Mouse (Mus musculus) liver, postnatal 0 days (tissue): ENCODE data around the gene Sf3b3. TPM values are rescaled to one million over a fixed set of nuclear protein-coding genes. Genes with fewer than 3 reads are reported as not detected.
A peak's percentile ranks its signal among the peaks of the same experiment; 100 is the strongest.
"Not testable (repeated sequence)": the region's sequence is repeated elsewhere in the genome, so short reads cannot be mapped to it uniquely, and the experiment has no call there.

ENCODE experiments used
- ATAC-seq: fragments of 200-750 bp; cut with Nextera tagmentation; 2 replicates; pipeline ENCODE4 v1.8.0; 2017; ENCODE audit warnings: mild to moderate bottlenecking, moderate library complexity
- DNase-seq: peaks from one replicate; pipeline ENCODE4 v3.0.0-alpha.2; 2016
- H3K27ac ChIP-seq: fragments of 300-500 bp; sonication (generic); 2 replicates; pipeline ENCODE4 v1.5.1; 2014; ENCODE audit warnings: antibody characterized with exemption, moderate library complexity, mild to moderate bottlenecking, low read depth
- H3K27me3 ChIP-seq: fragments of 300-500 bp; sonication (generic); 2 replicates; pipeline ENCODE4 v1.6.1; 2014; ENCODE audit warnings: low read length, control low read depth, mixed read lengths; ENCODE audit not compliant: insufficient read depth
- H3K36me3 ChIP-seq: fragments of 300-500 bp; sonication (generic); replicated peaks from 2 replicates; pipeline ENCODE4 v1.6.1; 2014; ENCODE audit warnings: mild to moderate bottlenecking, control low read depth, low read length, moderate library complexity, mixed read lengths; ENCODE audit not compliant: insufficient read depth
- H3K4me1 ChIP-seq: fragments of 300-500 bp; sonication (generic); 2 replicates; pipeline ENCODE4 v1.6.1; 2014; ENCODE audit warnings: antibody characterized with exemption, mild to moderate bottlenecking, control low read depth; ENCODE audit not compliant: insufficient read depth
- H3K4me2 ChIP-seq: fragments of 300-500 bp; sonication (generic); 2 replicates; pipeline ENCODE4 v1.6.1; 2014; ENCODE audit warnings: low read depth, mild to moderate bottlenecking, low read length, moderate library complexity, mixed read lengths
- H3K4me3 ChIP-seq: fragments of 300-500 bp; sonication (generic); 2 replicates; pipeline ENCODE4 v1.5.1; 2014; ENCODE audit warnings: low read depth, low read length
- H3K9ac ChIP-seq: fragments of 300-500 bp; sonication (generic); replicated peaks from 2 replicates; pipeline ENCODE4 v1.6.1; 2014; ENCODE audit warnings: mild to moderate bottlenecking, moderate library complexity
- H3K9me3 ChIP-seq: fragments of 300-500 bp; sonication (generic); 2 replicates; pipeline ENCODE4 v1.6.1; 2016; ENCODE audit warnings: mild to moderate bottlenecking, control low read depth, low read length, mixed read lengths
- CTCF ChIP-seq: sonication (generic); IDR thresholded peaks from 2 replicates; pipeline ENCODE4 v1.5.1; 2016; ENCODE audit warnings: antibody characterized with exemption, low read depth
- EP300 ChIP-seq: IDR thresholded peaks from 2 replicates; pipeline ENCODE4 v1.6.1; 2016; ENCODE audit warnings: antibody characterized with exemption, low read depth, mild to moderate bottlenecking
- WGBS: fragments of 180-500 bp; shearing (Covaris S2); extraction: QIAGEN DNeasy Blood & Tissue Kit; methylation state at CpG from one replicate; pipeline ENCODE4 v1.1.7; 2014; ENCODE audit not compliant: insufficient replicate concordance; 5-methylcytosine and 5-hydroxymethylcytosine counted together
- polyA plus RNA-seq: library from polyadenylated mRNA; unstranded; fragments of >200 nt; fragmentation: Nextera tagmentation; extraction: Ambion mirVana; gene quantifications from 2 replicates; pipeline ENCODE4 v1.2.1, GENCODE M21; 2015

Sf3b3 gene
- polyA plus RNA-seq, 1 experiment from 2014 or later = 31.2 TPM

- Histone ChIP-seq H3K4me3 (no peak overlapping the region), H3K4me1 (0 out of 2 replicates have a peak, but pooled peaks cover 2% of the 10 kb centered on the region), H3K27ac (no peak overlapping the region), H3K9ac (no peak overlapping the region), H3K27me3 (no peaks in the 10 kb centered on the region), H3K4me2 (no peak overlapping the region), H3K9me3 (no peaks in the 10 kb centered on the region), H3K36me3 (no peaks in the 10 kb centered on the region)
- no peak for DNase-seq
- TF ChIP-seq CTCF (no peak), EP300 (no peak)
- 81% methylated on average over 9 of the region's 9 CpGs for WGBS
- ATAC-seq = no peak
These were observed 59.1 kb downstream of the Sf3b3 start for GRCm38 (mm10) chr8:110787411-110787954.

GRCm38 (mm10) chr8:110786934-110787333 lies 59.7 kb downstream of the Sf3b3 start:
- 62% methylated on average over 8 of the region's 8 CpGs for WGBS
- Histone ChIP-seq H3K27me3 (no peaks in the 10 kb centered on the region), H3K4me3 (no peak overlapping the region), H3K27ac (no peak overlapping the region), H3K9ac (no peak overlapping the region), H3K9me3 (no peaks in the 10 kb centered on the region), H3K36me3 (no peaks in the 10 kb centered on the region), H3K4me1 (no peaks in the 10 kb centered on the region), H3K4me2 (no peak overlapping the region)
- ATAC-seq = no peak
- no peak for DNase-seq
- no peak for TF ChIP-seq CTCF

GRCm38 (mm10) chr8:110786501-110786900 lies 60.1 kb downstream of the Sf3b3 start:
- not testable (repeated sequence) for H3K4me2 ChIP-seq, H3K27me3 ChIP-seq, H3K9me3 ChIP-seq, DNase-seq, ATAC-seq, H3K4me1 ChIP-seq, H3K4me3 ChIP-seq, H3K27ac ChIP-seq, H3K36me3 ChIP-seq, H3K9ac ChIP-seq
- 71% methylated on average over 7 of the region's 7 CpGs for WGBS

GRCm38 (mm10) chr8:110785366-110785765 lies 61.2 kb downstream of the Sf3b3 start:
- H3K9me3 ChIP-seq = no peaks in the 10 kb centered on the region
- ATAC-seq (no peak), DNase-seq (no peak)
- no peaks in the 10 kb centered on the region for H3K4me1 ChIP-seq
- no peak overlapping the region for H3K27ac ChIP-seq
- H3K36me3 ChIP-seq = no peaks in the 10 kb centered on the region
- TF ChIP-seq CTCF = no peak
- TF ChIP-seq EP300 = no peak
- WGBS = 62% methylated on average over 2 of the region's 2 CpGs
- no peaks in the 10 kb centered on the region for H3K27me3 ChIP-seq
- no peak overlapping the region for H3K4me2 ChIP-seq
- H3K4me3 ChIP-seq = no peak overlapping the region
- H3K9ac ChIP-seq = no peak overlapping the region

GRCm38 (mm10) chr8:110779924-110780718 lies 66.5 kb downstream of the Sf3b3 start:
- Histone ChIP-seq H3K9me3 (no peaks in the 10 kb centered on the region), H3K27me3 (no peaks in the 10 kb centered on the region), H3K4me3 (no peak overlapping the region), H3K27ac (no peak overlapping the region), H3K36me3 (no peaks in the 10 kb centered on the region), H3K4me2 (no peak overlapping the region), H3K4me1 (no peaks in the 10 kb centered on the region), H3K9ac (no peak overlapping the region)
- TF ChIP-seq EP300 (no peak), CTCF (no peak)
- ATAC-seq (no peak), DNase-seq (no peak)
- 69% methylated on average over 13 of the region's 13 CpGs for WGBS

- DNase-seq (no peak), ATAC-seq (no peak)
- Histone ChIP-seq H3K4me2 (no peak overlapping the region), H3K4me3 (no peak overlapping the region), H3K36me3 (no peaks in the 10 kb centered on the region), H3K27me3 (no peaks in the 10 kb centered on the region), H3K9ac (no peak overlapping the region), H3K4me1 (no peaks in the 10 kb centered on the region), H3K9me3 (no peaks in the 10 kb centered on the region), H3K27ac (no peak overlapping the region)
- TF ChIP-seq CTCF = 0 out of 2 replicates have a peak, but pooled peaks have one; percentile 14
- TF ChIP-seq EP300 = no peak
- 96% methylated on average over 3 of the region's 3 CpGs for WGBS
These were observed 70.3 kb downstream of the Sf3b3 start for GRCm38 (mm10) chr8:110776335-110776734.
